Mouse (Mus musculus): Measurements from ENCODE around the gene Coro2a.

GRCm38 (mm10) chr4:46620330-46620729, 18.3 kb upstream of the Coro2a start:
- TF ChIP-seq POLR2A (IDR thresholded peaks at IDR 0.05; ENCODE audit: low read depth, low read length) (no peak), CTCF (IDR thresholded peaks at IDR 0.05; ENCODE audit: extremely low read depth, insufficient read depth, insufficient read length, insufficient replicate concordance) (no peak)
